Mouse (Mus musculus): ENCODE data around the gene Slc2a13. TPM values are rescaled to one million over a fixed set of nuclear protein-coding genes. Genes with fewer than 3 reads are reported as not detected.

Slc2a13 gene
- polyA plus RNA-seq, 1 experiment, result 18.2 TPM

GRCm38 (mm10) chr15:91574492-91574891 is 1.4 kb upstream of the Slc2a13 start:
- 0 out of 2 replicates have a peak, but pooled peaks cover 2% of the 10 kb centered on the region for H3K4me1 ChIP-seq (ENCODE audit: control insufficient read depth, insufficient read depth, low read length)
- no peak overlapping the region for H3K4me3 ChIP-seq (replicated peaks; ENCODE audit: insufficient read depth, low read depth, low read length)
- WGBS, result 25% methylated on average over 8 of the region's 8 CpGs
- peak; percentile 84 for TF ChIP-seq CTCF (IDR thresholded peaks at IDR 0.05; ENCODE audit: borderline replicate concordance, insufficient read depth, low read depth, low read length)
- TF ChIP-seq POLR2A (IDR thresholded peaks at IDR 0.05; ENCODE audit: borderline replicate concordance, insufficient read depth, low read length), result no peak
- DNase-seq, result peak; percentile 79 to 85
- no peak overlapping the region for H3K27ac ChIP-seq (ENCODE audit: insufficient read depth, low read length)
- H3K27me3 ChIP-seq (ENCODE audit: control insufficient read depth, insufficient read depth, low read length), result no peaks in the 10 kb centered on the region

- TF ChIP-seq POLR2A (IDR thresholded peaks at IDR 0.05; ENCODE audit: borderline replicate concordance, insufficient read depth, low read length) (no peak), CTCF (IDR thresholded peaks at IDR 0.05; ENCODE audit: borderline replicate concordance, insufficient read depth, low read depth, low read length) (no peak)
- Histone ChIP-seq H3K4me3 (replicated peaks; ENCODE audit: insufficient read depth, low read depth, low read length) (peak overlapping the region; percentile 80), H3K27ac (ENCODE audit: insufficient read depth, low read length) (peak overlapping the region; percentile 51), H3K27me3 (ENCODE audit: control insufficient read depth, insufficient read depth, low read length) (no peaks in the 10 kb centered on the region), H3K4me1 (ENCODE audit: control insufficient read depth, insufficient read depth, low read length) (0 out of 2 replicates have a peak, but pooled peaks cover 2% of the 10 kb centered on the region)
- DNase-seq, result peak; percentile 61 to 68
- WGBS, result under 1% methylated on average over 91 of the region's 91 CpGs
Measured at GRCm38 (mm10) chr15:91572421-91573069, 516 bp downstream of the Slc2a13 start.

GRCm38 (mm10) chr15:91571981-91572380 is 1.1 kb downstream of the Slc2a13 start:
- 6% methylated on average over 8 of the region's 8 CpGs for WGBS
- Histone ChIP-seq H3K4me1 (ENCODE audit: control insufficient read depth, insufficient read depth, low read length) (0 out of 2 replicates have a peak, but pooled peaks cover 2% of the 10 kb centered on the region), H3K27ac (ENCODE audit: insufficient read depth, low read length) (no peak overlapping the region), H3K4me3 (replicated peaks; ENCODE audit: insufficient read depth, low read depth, low read length) (peak overlapping the region; percentile 80), H3K27me3 (ENCODE audit: control insufficient read depth, insufficient read depth, low read length) (no peaks in the 10 kb centered on the region)
- TF ChIP-seq POLR2A (IDR thresholded peaks at IDR 0.05; ENCODE audit: borderline replicate concordance, insufficient read depth, low read length) (no peak), CTCF (IDR thresholded peaks at IDR 0.05; ENCODE audit: borderline replicate concordance, insufficient read depth, low read depth, low read length) (no peak)
- no peak for DNase-seq

GRCm38 (mm10) chr15:91566784-91567183 is 6.3 kb downstream of the Slc2a13 start:
- TF ChIP-seq POLR2A (IDR thresholded peaks at IDR 0.05; ENCODE audit: borderline replicate concordance, insufficient read depth, low read length) (no peak), CTCF (IDR thresholded peaks at IDR 0.05; ENCODE audit: borderline replicate concordance, insufficient read depth, low read depth, low read length) (no peak)
- no peak for DNase-seq

GRCm38 (mm10) chr15:91565025-91565605 is 7.9 kb downstream of the Slc2a13 start:
- Histone ChIP-seq H3K27ac (ENCODE audit: insufficient read depth, low read length) (no peak overlapping the region), H3K4me3 (replicated peaks; ENCODE audit: insufficient read depth, low read depth, low read length) (no peak overlapping the region), H3K27me3 (ENCODE audit: control insufficient read depth, insufficient read depth, low read length) (no peaks in the 10 kb centered on the region), H3K4me1 (ENCODE audit: control insufficient read depth, insufficient read depth, low read length) (no peaks in the 10 kb centered on the region)
- WGBS, result 95% methylated on average over 11 of the region's 11 CpGs
- TF ChIP-seq CTCF (IDR thresholded peaks at IDR 0.05; ENCODE audit: borderline replicate concordance, insufficient read depth, low read depth, low read length) (no peak), POLR2A (IDR thresholded peaks at IDR 0.05; ENCODE audit: borderline replicate concordance, insufficient read depth, low read length) (no peak)
- DNase-seq, result no peak

More at GRCm38 (mm10) chr15:91566784-91567183, 6.3 kb downstream of the Slc2a13 start:
- Histone ChIP-seq H3K27ac (ENCODE audit: insufficient read depth, low read length) (no peak overlapping the region), H3K4me3 (replicated peaks; ENCODE audit: insufficient read depth, low read depth, low read length) (no peak overlapping the region), H3K4me1 (ENCODE audit: control insufficient read depth, insufficient read depth, low read length) (no peaks in the 10 kb centered on the region), H3K27me3 (ENCODE audit: control insufficient read depth, insufficient read depth, low read length) (no peaks in the 10 kb centered on the region)
- WGBS, result 81% methylated on average over 8 of the region's 8 CpGs

- Histone ChIP-seq H3K27me3 (ENCODE audit: control insufficient read depth, insufficient read depth, low read length) (no peaks in the 10 kb centered on the region), H3K4me1 (ENCODE audit: control insufficient read depth, insufficient read depth, low read length) (no peaks in the 10 kb centered on the region), H3K27ac (ENCODE audit: insufficient read depth, low read length) (no peak overlapping the region), H3K4me3 (replicated peaks; ENCODE audit: insufficient read depth, low read depth, low read length) (no peak overlapping the region)
- DNase-seq, result no peak
- WGBS, result 92% methylated on average over 6 of the region's 6 CpGs
- TF ChIP-seq CTCF (IDR thresholded peaks at IDR 0.05; ENCODE audit: borderline replicate concordance, insufficient read depth, low read depth, low read length), result no peak
- TF ChIP-seq POLR2A (IDR thresholded peaks at IDR 0.05; ENCODE audit: borderline replicate concordance, insufficient read depth, low read length), result no peak
Measured at GRCm38 (mm10) chr15:91561728-91562127, 11.3 kb downstream of the Slc2a13 start.

GRCm38 (mm10) chr15:91555336-91555736 is 17.7 kb downstream of the Slc2a13 start:
- 0 out of 2 replicates have a peak overlapping the region, but pooled peaks have one; percentile 38 for H3K27ac ChIP-seq (ENCODE audit: insufficient read depth, low read length)
- peaks cover 5% of the 10 kb centered on the region for H3K4me1 ChIP-seq (ENCODE audit: control insufficient read depth, insufficient read depth, low read length)
- no peak for TF ChIP-seq POLR2A (IDR thresholded peaks at IDR 0.05; ENCODE audit: borderline replicate concordance, insufficient read depth, low read length)
- no peak for TF ChIP-seq CTCF (IDR thresholded peaks at IDR 0.05; ENCODE audit: borderline replicate concordance, insufficient read depth, low read depth, low read length)
- no peaks in the 10 kb centered on the region for H3K27me3 ChIP-seq (ENCODE audit: control insufficient read depth, insufficient read depth, low read length)
- WGBS, result 26% methylated on average over 6 of the region's 6 CpGs
- H3K4me3 ChIP-seq (replicated peaks; ENCODE audit: insufficient read depth, low read depth, low read length), result no peak overlapping the region
- peak; percentile 53 to 73 for DNase-seq

Data from cerebellum, adult 2 months (tissue).